Mouse (Mus musculus): Measurements from ENCODE around the gene Map1b. TPM values are rescaled to one million over a fixed set of nuclear protein-coding genes. Genes with fewer than 3 reads are reported as not detected.

The Map1b gene
- polyA plus RNA-seq, 1 experiment from 2014 or later, result 3.0 TPM

DNA sequence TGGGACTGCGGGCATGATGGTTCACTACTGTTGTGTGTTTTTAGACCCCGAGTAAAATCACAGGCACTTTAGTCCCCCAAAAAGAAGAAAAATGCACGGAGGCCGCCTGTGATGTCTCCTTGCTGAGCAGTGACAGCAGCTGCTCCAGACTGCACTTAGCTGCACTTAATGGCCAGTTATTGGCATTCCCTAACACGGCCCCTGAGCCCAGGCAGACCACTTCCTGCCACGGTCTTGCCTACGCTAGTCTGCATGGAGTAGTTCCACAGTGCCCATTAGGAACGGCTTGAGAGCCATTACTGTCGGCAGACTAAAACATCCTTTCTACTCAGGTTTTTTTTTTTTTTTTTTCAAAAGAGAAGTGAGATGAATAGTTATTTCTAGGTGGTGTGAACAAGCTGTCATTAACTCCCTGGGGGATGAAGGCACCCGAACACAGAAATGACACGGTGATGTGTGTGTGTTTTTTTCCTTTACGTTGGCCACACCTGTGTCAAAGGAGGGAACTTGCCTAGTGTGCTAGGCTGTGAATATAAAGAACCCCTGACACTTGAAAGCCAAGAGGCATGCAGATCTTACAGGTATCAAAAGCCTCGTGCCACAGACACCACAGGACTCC, 14.1 kb downstream of the Map1b start:
- Histone ChIP-seq H3K27ac (replicated peaks) (no peak overlapping the region), H3K4me2 (no peak overlapping the region), H3K9me3 (replicated peaks) (no peaks in the 10 kb centered on the region), H3K36me3 (replicated peaks) (no peaks in the 10 kb centered on the region), H3K4me3 (replicated peaks) (no peak overlapping the region), H3K9ac (no peak overlapping the region), H3K4me1 (replicated peaks) (no peaks in the 10 kb centered on the region), H3K27me3 (no peaks in the 10 kb centered on the region)
- ATAC-seq (ENCODE audit: insufficient read depth), result no peak
- 38% methylated on average over 13 of the region's 13 CpGs for WGBS (ENCODE audit: insufficient replicate concordance)

DNA sequence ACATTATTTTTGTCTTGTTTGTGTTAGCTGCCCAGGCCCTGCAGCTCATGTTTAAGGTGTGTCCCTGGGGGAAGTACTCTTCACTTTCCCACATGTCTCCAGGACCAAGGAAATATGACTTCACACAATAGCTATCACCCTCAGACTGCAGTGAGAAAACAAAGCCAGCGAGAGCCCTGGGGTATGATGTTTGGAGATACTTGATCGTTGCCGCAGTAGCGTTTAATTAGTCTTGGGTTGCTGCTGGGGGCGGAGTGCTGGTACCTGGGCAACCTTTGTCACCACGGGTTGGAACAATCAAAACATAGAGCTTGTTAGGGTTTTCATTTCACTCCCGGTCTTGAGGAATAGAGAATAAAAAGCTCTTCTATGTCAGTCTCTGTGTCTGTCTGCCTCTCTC, 14.9 kb downstream of the Map1b start:
- H3K9ac ChIP-seq, result no peak overlapping the region
- ATAC-seq (ENCODE audit: insufficient read depth), result no peak
- no peaks in the 10 kb centered on the region for H3K4me1 ChIP-seq (replicated peaks)
- no peak overlapping the region for H3K4me2 ChIP-seq
- WGBS (ENCODE audit: insufficient replicate concordance), result 65% methylated on average over 7 of the region's 7 CpGs
- H3K4me3 ChIP-seq (replicated peaks), result no peak overlapping the region
- no peaks in the 10 kb centered on the region for H3K27me3 ChIP-seq
- no peaks in the 10 kb centered on the region for H3K36me3 ChIP-seq (replicated peaks)
- H3K27ac ChIP-seq (replicated peaks), result no peak overlapping the region
- no peaks in the 10 kb centered on the region for H3K9me3 ChIP-seq (replicated peaks)

DNA sequence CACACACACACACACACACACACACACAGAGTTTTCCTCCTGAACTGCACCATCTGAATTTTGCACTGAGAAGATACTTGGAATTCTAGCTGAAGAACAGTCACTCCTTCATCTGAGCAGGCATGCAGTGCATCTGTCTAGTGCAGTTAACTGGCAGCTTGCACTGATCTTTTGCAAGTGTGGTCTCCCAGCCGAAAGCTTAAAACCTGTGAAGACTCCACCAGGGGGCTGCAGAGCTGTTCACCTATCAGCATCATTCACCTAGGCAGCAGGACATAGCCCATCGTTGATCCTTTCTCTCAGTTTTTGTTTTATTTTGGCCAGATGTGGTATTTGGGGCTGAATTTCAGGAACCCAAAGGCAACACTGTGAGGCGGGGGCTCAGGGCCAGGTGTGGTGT, 15.7 kb downstream of the Map1b start:
- Histone ChIP-seq H3K36me3 (replicated peaks) (no peaks in the 10 kb centered on the region), H3K9me3 (replicated peaks) (no peaks in the 10 kb centered on the region), H3K4me1 (replicated peaks) (no peaks in the 10 kb centered on the region), H3K4me3 (replicated peaks) (no peak overlapping the region), H3K9ac (no peak overlapping the region), H3K27ac (replicated peaks) (no peak overlapping the region), H3K4me2 (no peak overlapping the region), H3K27me3 (no peaks in the 10 kb centered on the region)
- no peak for ATAC-seq (ENCODE audit: insufficient read depth)
- 60% methylated on average over 3 of the region's 3 CpGs for WGBS (ENCODE audit: insufficient replicate concordance)

DNA sequence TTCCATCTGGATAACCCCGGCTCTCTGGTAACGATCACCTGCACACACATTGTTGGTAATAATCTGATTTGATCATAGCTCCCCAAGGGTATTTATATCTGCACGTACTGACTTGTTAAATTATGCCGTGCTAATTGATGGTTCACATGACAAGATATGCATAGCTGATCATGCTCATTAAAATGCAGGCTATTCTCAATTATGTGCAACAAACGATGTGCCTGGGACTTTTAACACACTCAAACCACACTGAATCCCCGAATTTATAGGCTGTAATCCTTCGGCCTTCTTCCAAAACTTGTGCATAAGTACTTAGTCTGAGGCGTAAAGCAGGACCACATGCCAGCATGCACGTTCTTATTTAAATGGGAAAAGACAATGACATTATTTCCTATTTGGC, 16.6 kb downstream of the Map1b start:
- Histone ChIP-seq H3K36me3 (replicated peaks) (no peaks in the 10 kb centered on the region), H3K4me3 (replicated peaks) (no peak overlapping the region), H3K27me3 (no peaks in the 10 kb centered on the region), H3K9me3 (replicated peaks) (no peaks in the 10 kb centered on the region), H3K4me1 (replicated peaks) (no peaks in the 10 kb centered on the region), H3K27ac (replicated peaks) (no peak overlapping the region), H3K9ac (no peak overlapping the region), H3K4me2 (no peak overlapping the region)
- ATAC-seq (ENCODE audit: insufficient read depth), result no peak
- 64% methylated on average over 9 of the region's 9 CpGs for WGBS (ENCODE audit: insufficient replicate concordance)

DNA sequence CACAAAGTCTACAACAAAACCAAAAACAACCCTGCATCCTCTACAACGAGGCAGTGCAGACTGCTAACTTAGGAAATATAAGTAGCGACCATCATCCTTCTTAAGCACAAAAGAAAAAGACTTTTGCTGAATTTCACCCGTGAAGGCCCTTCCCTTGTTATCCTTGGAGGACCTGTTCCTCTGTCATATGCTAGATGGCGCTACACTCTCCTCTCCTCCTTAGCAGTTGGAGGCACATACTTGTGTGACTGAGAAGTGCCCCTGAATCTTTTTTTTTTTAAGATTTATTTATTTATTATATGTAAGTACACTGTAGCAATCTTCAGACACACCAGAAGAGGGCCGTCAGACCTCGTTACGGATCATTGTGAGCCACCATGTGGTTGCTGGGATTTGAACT, 20.2 kb downstream of the Map1b start:
- Histone ChIP-seq H3K4me2 (no peak overlapping the region), H3K9me3 (replicated peaks) (no peaks in the 10 kb centered on the region), H3K36me3 (replicated peaks) (no peaks in the 10 kb centered on the region), H3K9ac (no peak overlapping the region), H3K27me3 (no peaks in the 10 kb centered on the region), H3K4me3 (replicated peaks) (no peak overlapping the region), H3K27ac (replicated peaks) (no peak overlapping the region), H3K4me1 (replicated peaks) (no peaks in the 10 kb centered on the region)
- 62% methylated on average over 7 of the region's 7 CpGs for WGBS (ENCODE audit: insufficient replicate concordance)
- ATAC-seq (ENCODE audit: insufficient read depth), result no peak

DNA sequence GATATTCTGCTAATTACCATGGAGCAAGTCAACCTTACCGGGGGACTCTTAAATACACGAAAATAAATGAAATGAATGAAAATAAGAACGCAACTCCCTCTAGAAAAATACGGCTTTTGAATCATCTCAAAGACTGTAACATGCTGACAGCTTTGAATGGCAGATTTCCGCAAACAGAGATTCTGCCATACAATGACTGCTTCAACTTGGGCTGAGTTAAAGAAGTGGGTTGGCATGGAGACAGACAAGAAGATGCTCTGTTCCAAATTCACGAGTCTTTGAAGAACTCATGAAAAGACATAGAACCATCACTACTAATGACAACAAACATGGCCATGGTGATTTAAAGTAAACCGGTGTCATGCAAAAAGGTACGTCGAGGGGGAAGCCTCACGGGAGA, 21.9 kb downstream of the Map1b start:
- Histone ChIP-seq H3K27me3 (no peaks in the 10 kb centered on the region), H3K9ac (no peak overlapping the region), H3K4me1 (replicated peaks) (no peaks in the 10 kb centered on the region), H3K27ac (replicated peaks) (no peak overlapping the region), H3K4me2 (no peak overlapping the region), H3K36me3 (replicated peaks) (no peaks in the 10 kb centered on the region), H3K9me3 (replicated peaks) (no peaks in the 10 kb centered on the region), H3K4me3 (replicated peaks) (no peak overlapping the region)
- ATAC-seq (ENCODE audit: insufficient read depth), result no peak
- 69% methylated on average over 10 of the region's 10 CpGs for WGBS (ENCODE audit: insufficient replicate concordance)

DNA sequence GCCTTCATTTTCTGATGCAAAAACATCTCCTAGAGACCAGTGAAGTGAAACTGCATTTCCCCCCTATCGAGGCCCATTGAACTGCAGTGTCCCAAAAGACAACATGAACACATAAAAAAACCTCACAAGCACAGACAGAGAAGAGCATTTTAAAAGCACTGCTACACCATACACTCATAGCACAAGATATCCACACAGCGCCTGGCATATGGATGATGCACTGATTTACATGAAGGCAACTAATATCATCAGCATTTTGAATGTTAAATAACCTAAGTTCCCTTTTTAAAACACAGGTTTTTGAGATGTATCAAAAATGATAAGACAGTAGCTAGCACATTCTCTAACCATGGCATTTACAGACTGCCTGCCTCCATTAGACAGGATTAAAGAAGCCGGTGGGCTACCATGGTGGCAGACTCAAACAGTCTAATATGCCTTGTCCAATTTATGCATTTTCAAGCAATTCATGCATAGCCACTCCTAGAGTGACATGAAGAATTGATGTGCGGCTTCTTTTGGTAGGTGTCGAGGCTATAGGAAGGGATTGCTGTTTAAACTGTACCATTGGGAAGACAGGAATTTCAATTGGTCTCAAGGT, 22.9 kb downstream of the Map1b start:
- Histone ChIP-seq H3K36me3 (replicated peaks) (no peaks in the 10 kb centered on the region), H3K4me2 (no peak overlapping the region), H3K27me3 (no peaks in the 10 kb centered on the region), H3K9me3 (replicated peaks) (no peaks in the 10 kb centered on the region), H3K9ac (no peak overlapping the region), H3K27ac (replicated peaks) (no peak overlapping the region), H3K4me3 (replicated peaks) (no peak overlapping the region), H3K4me1 (replicated peaks) (no peaks in the 10 kb centered on the region)
- ATAC-seq (ENCODE audit: insufficient read depth), result no peak
- WGBS (ENCODE audit: insufficient replicate concordance), result 65% methylated on average over 5 of the region's 5 CpGs

DNA sequence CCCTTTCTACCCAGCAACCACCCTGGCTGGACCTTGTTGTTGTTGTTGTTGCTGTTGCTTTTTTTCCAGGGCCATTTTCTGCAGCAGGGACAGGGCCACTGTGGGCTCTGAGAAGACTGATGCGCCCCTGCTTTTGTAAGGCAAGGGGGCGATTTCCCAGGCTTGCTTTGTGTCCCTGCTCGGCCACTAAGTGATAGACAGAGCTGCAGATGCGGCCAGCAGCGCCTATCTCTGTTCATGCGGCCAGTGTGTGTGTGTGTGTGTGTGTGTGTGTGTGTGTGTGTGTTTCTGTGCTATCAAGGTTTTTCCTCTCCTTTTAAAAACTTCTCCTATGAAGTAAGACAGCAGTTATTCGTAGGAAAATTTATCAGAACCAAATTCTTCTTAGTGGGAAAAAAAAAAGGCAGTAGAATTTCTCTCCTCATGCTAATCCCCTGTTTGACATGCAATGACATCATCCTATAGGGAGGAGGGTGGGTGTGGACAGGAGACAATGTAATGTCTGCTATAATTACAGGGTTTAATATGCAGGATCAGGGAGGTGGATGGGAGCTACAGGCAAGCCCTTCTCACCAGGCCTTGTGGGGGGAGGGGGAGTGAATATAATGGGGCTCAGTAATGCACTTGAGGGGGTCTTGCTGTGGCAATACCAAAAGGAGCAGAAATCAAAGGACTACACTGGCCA, 23.6 kb downstream of the Map1b start:
- no peaks in the 10 kb centered on the region for H3K27me3 ChIP-seq
- H3K9ac ChIP-seq, result no peak overlapping the region
- no peaks in the 10 kb centered on the region for H3K9me3 ChIP-seq (replicated peaks)
- no peaks in the 10 kb centered on the region for H3K4me1 ChIP-seq (replicated peaks)
- H3K27ac ChIP-seq (replicated peaks), result no peak overlapping the region
- ATAC-seq (ENCODE audit: insufficient read depth), result no peak
- WGBS (ENCODE audit: insufficient replicate concordance), result 55% methylated on average over 7 of the region's 7 CpGs
- no peaks in the 10 kb centered on the region for H3K36me3 ChIP-seq (replicated peaks)
- H3K4me2 ChIP-seq, result no peak overlapping the region
- no peak overlapping the region for H3K4me3 ChIP-seq (replicated peaks)

DNA sequence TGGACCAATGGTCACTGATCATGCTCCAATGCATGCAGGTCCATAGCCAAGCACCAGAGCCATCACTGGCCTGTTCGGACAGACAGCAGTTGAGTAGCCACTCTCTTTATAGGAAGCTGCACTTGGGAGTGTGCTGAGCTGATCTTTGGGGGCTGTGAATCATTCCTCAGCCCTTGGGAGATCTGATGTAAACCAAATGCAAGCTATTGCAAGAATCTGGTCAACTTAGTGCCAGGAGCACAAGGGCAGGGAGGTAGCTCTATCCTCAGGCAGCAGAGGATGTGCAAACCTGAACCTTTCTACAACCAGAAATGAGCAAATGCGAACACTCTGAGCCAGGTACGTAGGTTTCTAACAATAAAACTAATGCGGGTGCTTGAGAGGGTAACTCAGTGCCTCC, 26.3 kb downstream of the Map1b start:
- no peak overlapping the region for H3K4me3 ChIP-seq (replicated peaks)
- H3K4me1 ChIP-seq (replicated peaks), result no peaks in the 10 kb centered on the region
- H3K4me2 ChIP-seq, result no peak overlapping the region
- WGBS (ENCODE audit: insufficient replicate concordance), result 67% methylated on average over 4 of the region's 4 CpGs
- no peaks in the 10 kb centered on the region for H3K36me3 ChIP-seq (replicated peaks)
- no peak overlapping the region for H3K9ac ChIP-seq
- no peak overlapping the region for H3K27ac ChIP-seq (replicated peaks)
- H3K27me3 ChIP-seq, result no peaks in the 10 kb centered on the region
- no peak for ATAC-seq (ENCODE audit: insufficient read depth)
- no peaks in the 10 kb centered on the region for H3K9me3 ChIP-seq (replicated peaks)

DNA sequence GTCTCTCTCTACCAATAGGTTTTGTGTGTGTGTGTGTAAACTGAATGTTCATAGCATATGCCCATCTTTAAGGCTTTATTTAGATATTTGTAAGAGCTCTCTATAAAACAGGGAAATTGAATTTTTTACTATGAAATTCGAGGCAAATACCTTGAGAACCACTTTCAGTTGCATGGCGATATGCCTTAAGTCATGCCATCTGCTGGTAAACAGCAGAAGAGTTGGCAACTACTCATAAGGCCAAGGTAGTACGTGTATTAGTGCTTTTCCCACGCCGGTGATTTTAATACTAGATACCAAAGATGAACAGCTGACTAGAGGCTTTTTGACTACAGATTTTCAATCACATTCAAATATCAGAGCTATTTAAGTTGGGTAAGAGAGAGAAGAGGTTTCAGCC, 27.2 kb downstream of the Map1b start:
- Histone ChIP-seq H3K27ac (replicated peaks) (no peak overlapping the region), H3K4me3 (replicated peaks) (no peak overlapping the region), H3K4me1 (replicated peaks) (no peaks in the 10 kb centered on the region), H3K9me3 (replicated peaks) (no peaks in the 10 kb centered on the region), H3K36me3 (replicated peaks) (no peaks in the 10 kb centered on the region), H3K9ac (no peak overlapping the region), H3K4me2 (no peak overlapping the region), H3K27me3 (no peaks in the 10 kb centered on the region)
- 65% methylated on average over 5 of the region's 5 CpGs for WGBS (ENCODE audit: insufficient replicate concordance)
- ATAC-seq (ENCODE audit: insufficient read depth), result no peak

DNA sequence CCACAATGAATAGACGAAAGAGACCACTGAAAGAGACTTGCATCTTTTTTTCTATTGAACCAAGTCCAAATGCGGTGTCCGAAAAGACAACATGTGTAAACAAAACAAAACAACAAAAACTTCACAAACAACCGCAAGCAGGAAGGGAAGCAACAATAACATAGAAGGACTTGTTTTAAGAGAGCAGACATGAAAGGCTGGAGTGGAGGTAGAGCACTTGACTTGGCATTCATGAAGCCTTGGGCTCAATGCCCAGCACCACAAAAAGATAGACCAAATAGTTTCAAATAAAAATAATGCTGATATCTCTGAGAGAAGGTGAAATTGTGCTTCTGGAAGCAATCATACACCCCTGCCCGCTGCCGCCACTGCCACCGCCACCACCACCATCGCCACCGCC, 30.5 kb downstream of the Map1b start:
- no peak overlapping the region for H3K4me3 ChIP-seq (replicated peaks)
- no peaks in the 10 kb centered on the region for H3K36me3 ChIP-seq (replicated peaks)
- H3K27me3 ChIP-seq, result no peaks in the 10 kb centered on the region
- WGBS (ENCODE audit: insufficient replicate concordance), result 83% methylated on average over 9 of the region's 9 CpGs
- no peak for ATAC-seq (ENCODE audit: insufficient read depth)
- H3K27ac ChIP-seq (replicated peaks), result no peak overlapping the region
- H3K9ac ChIP-seq, result no peak overlapping the region
- no peaks in the 10 kb centered on the region for H3K9me3 ChIP-seq (replicated peaks)
- H3K4me2 ChIP-seq, result no peak overlapping the region
- H3K4me1 ChIP-seq (replicated peaks), result no peaks in the 10 kb centered on the region

DNA sequence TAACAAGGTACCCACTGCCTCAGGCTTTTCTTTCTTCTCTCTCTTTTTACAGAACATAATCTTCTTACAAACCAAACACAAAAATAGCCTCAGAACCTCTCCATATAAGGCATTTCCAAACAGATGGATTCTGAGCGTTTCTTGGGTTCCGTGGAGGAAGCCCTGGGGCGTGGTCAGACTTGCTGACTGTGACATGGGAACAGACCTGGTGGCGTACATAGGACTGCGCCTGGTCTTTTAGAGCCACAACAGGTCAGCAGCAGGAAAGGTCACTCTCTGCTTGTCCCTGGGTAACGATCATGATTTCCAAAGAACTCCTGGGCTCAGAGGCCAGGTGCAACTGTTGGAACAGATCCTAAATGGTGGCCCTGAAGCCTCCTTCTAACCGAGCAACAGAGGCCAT, 31.0 kb downstream of the Map1b start:
- WGBS (ENCODE audit: insufficient replicate concordance), result 68% methylated on average over 7 of the region's 7 CpGs
- no peak for ATAC-seq (ENCODE audit: insufficient read depth)
- H3K4me3 ChIP-seq (replicated peaks), result no peak overlapping the region
- no peak overlapping the region for H3K4me2 ChIP-seq
- H3K9me3 ChIP-seq (replicated peaks), result no peaks in the 10 kb centered on the region
- no peaks in the 10 kb centered on the region for H3K4me1 ChIP-seq (replicated peaks)
- H3K9ac ChIP-seq, result no peak overlapping the region
- no peak overlapping the region for H3K27ac ChIP-seq (replicated peaks)
- H3K36me3 ChIP-seq (replicated peaks), result no peaks in the 10 kb centered on the region
- no peaks in the 10 kb centered on the region for H3K27me3 ChIP-seq
